Mouse (Mus musculus) mammary gland, adult 2 months (tissue): Measurements from ENCODE around the gene Frem2. TPM values are rescaled to one million over a fixed set of nuclear protein-coding genes. Genes with fewer than 3 reads are reported as not detected.

ENCODE experiments used
- polyA plus RNA-seq: library from polyadenylated mRNA; depleted of rRNA; stranded (reverse); fragments of >200 nt; gene quantifications from 2 replicates; pipeline ENCODE4 v1.2.3, GENCODE M21; 2012; ENCODE audit warnings: low replicate concordance; rRNA removed

The Frem2 gene
- polyA plus RNA-seq: 0.54 and 0.79 TPM in 2 replicates

DNA sequence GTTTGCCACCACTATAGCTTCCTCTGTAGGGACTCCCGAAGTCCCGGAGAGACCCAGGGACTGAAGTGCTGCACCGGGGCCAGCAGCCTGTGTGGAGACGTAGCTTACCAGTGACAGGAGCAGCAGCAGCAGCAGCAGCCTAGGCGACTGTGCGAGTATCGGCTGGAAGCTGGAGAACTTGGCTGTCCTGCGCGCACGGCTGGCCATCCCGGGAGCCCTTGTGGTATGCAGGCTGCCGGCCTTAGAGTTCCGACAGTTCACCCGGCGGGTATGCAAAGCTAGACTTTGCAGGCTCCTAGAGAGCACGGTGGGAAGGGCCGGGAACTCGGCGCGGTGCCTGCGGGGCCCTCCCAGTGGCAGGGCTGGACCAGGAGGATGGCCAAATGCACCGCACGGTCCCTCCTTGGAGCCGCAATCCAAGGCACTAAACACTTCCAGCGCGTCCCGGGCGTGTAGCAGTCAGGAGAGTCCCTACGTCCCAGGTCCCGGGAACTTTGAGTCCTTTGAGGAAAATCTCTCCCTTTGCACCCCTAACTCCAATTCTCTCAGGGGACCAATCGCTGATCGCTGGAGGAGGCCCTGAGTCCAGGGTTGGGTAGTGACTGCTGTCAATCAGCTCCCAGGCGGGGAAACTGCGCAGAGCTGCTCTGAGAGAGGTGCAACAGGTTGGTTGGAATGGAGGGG lies at the start of gene Frem2:
Frem2 (minus strand) TSS at position 478 of the 684 bp plus-strand sequence.

DNA sequence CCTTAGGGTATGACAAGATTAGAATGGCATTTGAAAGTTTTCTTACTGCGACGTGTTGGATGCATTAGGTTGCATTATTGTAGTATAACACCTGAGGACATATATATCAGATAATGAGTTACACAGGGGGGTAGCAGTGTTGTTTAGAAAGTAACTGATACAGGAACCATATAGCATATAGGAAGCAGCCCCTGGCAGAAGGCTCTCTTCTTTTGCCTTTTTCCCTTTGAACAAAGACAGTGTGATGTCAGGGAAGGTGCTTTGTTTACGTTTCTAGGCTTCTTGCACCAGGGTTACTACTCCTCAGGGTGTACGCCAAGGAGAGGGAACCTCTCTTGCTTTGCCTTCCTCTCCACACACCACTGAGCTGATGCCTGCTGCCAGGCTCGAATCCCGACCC lies 168.8 kb downstream of the Frem2 start, which contains the start of gene Stoml3:
Stoml3 (plus strand) TSS at position 301 of the 400 bp plus-strand sequence.

Other genes starting within 250 kb of the Frem2 start
- gene Nhlrc3, start 194.0 kb downstream of the Frem2 start, polyA plus RNA-seq: 7.3 and 12.3 TPM in 2 replicates
- 14.4 and 31.7 TPM in 2 replicates for gene Proser1, start 193.7 kb downstream of the Frem2 start, polyA plus RNA-seq
- not detected in 2 replicates for gene Stoml3, start 168.7 kb downstream of the Frem2 start, polyA plus RNA-seq
- gene Gm10985, start 187.7 kb upstream of the Frem2 start, polyA plus RNA-seq: not detected in 2 replicates
- gene Ufm1, start 206.5 kb upstream of the Frem2 start, polyA plus RNA-seq: 2.1 and 12.2 TPM in 2 replicates